Mouse (Mus musculus) lung, postnatal 0 days (tissue): ENCODE measurements at regions not wholly inside any gene's neighbourhood (a gene's known extent, or its start where the extent isn't known, plus 50 kb on each side); places are given as distances from the start of the nearest gene placed in this dataset.

Experiments
- CTCF ChIP-seq: IDR thresholded peaks from 2 replicates; pipeline ENCODE4 v1.5.1; 2016; ENCODE audit warnings: antibody characterized with exemption, mild to moderate bottlenecking
- EP300 ChIP-seq: IDR thresholded peaks from 2 replicates; pipeline ENCODE4 v1.6.1; 2016; ENCODE audit warnings: antibody characterized with exemption, mild to moderate bottlenecking, control low read depth

GRCm38 (mm10) chr17:83913711-83914415, 66.1 kb upstream of the Haao start:
- TF ChIP-seq CTCF (no peak), EP300 (no peak)
